Mouse (Mus musculus) heart, embryonic 10.5 days (tissue): ENCODE measurements around the gene Apob. TPM values are rescaled to one million over a fixed set of nuclear protein-coding genes. Genes with fewer than 3 reads are reported as not detected.
"Not testable (repeated sequence)": the region's sequence is repeated elsewhere in the genome, so short reads cannot be mapped to it uniquely, and the experiment has no call there.

Experiments
- DNase-seq: peaks from one replicate; pipeline ENCODE4 v3.0.0-alpha.2; 2017; ENCODE audit warnings: low spot score
- H3K27ac ChIP-seq: fragments of 300-500 bp; sonication (generic); 2 replicates; pipeline ENCODE4 v1.5.1; 2016; ENCODE audit warnings: mild to moderate bottlenecking
- H3K27me3 ChIP-seq: fragments of 300-500 bp; sonication (generic); 2 replicates; pipeline ENCODE4 v1.6.1; 2016; ENCODE audit warnings: mild to moderate bottlenecking; ENCODE audit not compliant: poor library complexity, insufficient read depth, severe bottlenecking
- H3K36me3 ChIP-seq: fragments of 300-500 bp; sonication (generic); 2 replicates; pipeline ENCODE4 v1.6.1; 2016; ENCODE audit warnings: mild to moderate bottlenecking, moderate library complexity
- H3K4me1 ChIP-seq: fragments of 300-500 bp; sonication (generic); 2 replicates; pipeline ENCODE4 v1.6.1; 2016; ENCODE audit warnings: mild to moderate bottlenecking
- H3K4me3 ChIP-seq: fragments of 300-500 bp; sonication (generic); 2 replicates; pipeline ENCODE4 v1.5.1; 2016; ENCODE audit warnings: mild to moderate bottlenecking, moderate library complexity
- H3K9me3 ChIP-seq: fragments of 300-500 bp; sonication (generic); 2 replicates; pipeline ENCODE4 v1.6.1; 2016; ENCODE audit warnings: mild to moderate bottlenecking, moderate library complexity
- WGBS: fragments of 180-500 bp; shearing (Covaris S2); methylation state at CpG from one replicate; pipeline ENCODE4 v1.1.7; 2016; 5-methylcytosine and 5-hydroxymethylcytosine counted together
- polyA plus RNA-seq: library from polyadenylated mRNA; unstranded; fragments of >200 nt; fragmentation: Nextera tagmentation; extraction: Ambion mirVana; gene quantifications from 2 replicates; pipeline ENCODE4 v1.2.1, GENCODE M21; 2016

The Apob gene
- polyA plus RNA-seq, 1 experiment from 2014 or later = 6.3 TPM

DNA sequence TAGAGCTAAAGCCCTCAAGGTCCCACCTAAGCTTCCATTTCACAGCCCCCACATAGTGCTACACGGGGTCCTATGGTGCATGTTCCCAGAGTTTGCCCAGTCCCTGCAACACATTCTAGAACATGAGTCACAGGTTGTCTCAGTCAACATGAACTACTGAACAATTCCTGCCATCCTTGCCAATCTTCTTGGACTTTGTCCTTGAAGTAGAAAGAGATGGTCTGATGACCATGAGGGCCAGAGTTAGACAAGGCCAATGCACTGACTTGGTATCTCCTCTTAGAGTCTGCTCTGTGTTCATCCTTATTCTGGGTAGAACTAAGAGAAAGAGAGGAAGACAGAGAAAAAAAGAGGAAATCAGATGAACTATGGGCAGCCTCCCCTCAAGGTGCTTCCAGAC lies 7.0 kb downstream of the Apob start:
- Histone ChIP-seq H3K36me3 (no peaks in the 10 kb centered on the region), H3K4me1 (no peaks in the 10 kb centered on the region), H3K27ac (no peak overlapping the region), H3K27me3 (no peaks in the 10 kb centered on the region), H3K9me3 (no peaks in the 10 kb centered on the region), H3K4me3 (no peak overlapping the region)
- 83% methylated on average over 1 of the region's 1 CpGs for WGBS
- DNase-seq = no peak

DNA sequence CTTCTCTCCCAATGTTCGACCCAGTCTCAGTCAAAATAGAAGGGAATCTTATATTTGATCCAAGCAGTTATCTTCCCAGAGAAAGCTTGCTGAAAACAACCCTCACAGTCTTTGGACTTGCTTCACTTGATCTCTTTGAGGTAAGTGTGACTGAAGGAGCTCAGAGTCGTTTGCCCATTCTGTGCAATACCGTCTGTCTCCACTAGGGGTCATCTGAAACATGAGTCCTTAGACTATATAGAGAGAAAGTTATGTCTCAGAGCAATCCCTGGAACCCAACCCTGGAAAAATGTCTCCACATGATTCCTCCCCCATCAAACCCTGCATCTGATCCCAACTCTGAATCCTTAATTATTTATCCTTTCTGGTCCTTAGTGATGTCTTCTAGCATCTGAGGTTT lies 13.4 kb downstream of the Apob start:
- Histone ChIP-seq H3K27me3 (no peaks in the 10 kb centered on the region), H3K27ac (no peak overlapping the region), H3K36me3 (no peaks in the 10 kb centered on the region), H3K4me3 (no peak overlapping the region), H3K9me3 (no peaks in the 10 kb centered on the region), H3K4me1 (no peaks in the 10 kb centered on the region)
- 5% methylated on average over 3 of the region's 3 CpGs for WGBS
- no peak for DNase-seq

DNA sequence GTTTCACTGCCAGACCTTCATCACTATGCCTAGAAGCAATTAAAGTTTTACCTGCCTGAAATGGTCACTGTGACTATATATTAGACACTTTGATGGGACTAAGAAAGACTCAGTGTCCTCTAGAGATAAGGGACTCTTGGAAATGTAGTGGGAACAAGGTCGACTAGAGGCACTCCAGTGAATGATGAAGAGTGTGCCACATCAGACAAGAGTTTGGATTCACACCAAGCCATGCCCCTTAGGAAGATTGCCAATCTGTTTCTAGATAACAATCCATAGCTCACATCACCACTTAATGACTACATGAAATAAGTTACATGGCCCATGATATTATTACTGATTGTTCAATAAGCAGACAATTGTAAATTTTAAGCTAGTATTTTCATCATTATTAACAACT lies 14.1 kb downstream of the Apob start:
- WGBS = 28% methylated on average over 1 of the region's 1 CpGs
- H3K9me3 ChIP-seq = no peaks in the 10 kb centered on the region

DNA sequence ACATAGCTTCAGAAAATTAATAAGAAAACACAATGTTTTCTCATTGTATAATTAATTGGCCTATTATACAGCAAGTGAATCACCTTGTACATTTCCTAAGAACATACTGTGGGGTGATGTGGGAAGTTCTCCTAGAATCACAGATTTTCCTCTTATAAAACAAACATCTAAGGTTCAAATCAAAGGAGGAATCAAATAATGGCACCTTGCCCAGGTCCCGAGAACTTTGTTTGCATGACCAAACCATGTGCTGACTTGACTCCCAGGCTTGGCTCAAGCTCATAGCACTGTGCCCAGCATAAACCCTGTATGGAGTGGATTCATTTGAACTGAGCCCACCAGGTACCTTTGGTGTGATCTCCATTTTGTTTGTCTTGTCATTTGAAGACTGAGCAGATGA lies 43.5 kb downstream of the Apob start:
- Histone ChIP-seq H3K4me1 (no peaks in the 10 kb centered on the region), H3K9me3 (no peaks in the 10 kb centered on the region), H3K27ac (no peak overlapping the region), H3K4me3 (no peak overlapping the region), H3K27me3 (no peaks in the 10 kb centered on the region), H3K36me3 (no peaks in the 10 kb centered on the region)
- WGBS = 84% methylated on average over 1 of the region's 1 CpGs
- DNase-seq = peak; percentile 1

More for the DNA sequence above, 14.1 kb downstream of the Apob start:
- Histone ChIP-seq H3K4me3 (no peak overlapping the region), H3K27ac (no peak overlapping the region), H3K4me1 (no peaks in the 10 kb centered on the region), H3K36me3 (no peaks in the 10 kb centered on the region), H3K27me3 (no peaks in the 10 kb centered on the region)
- DNase-seq = no peak

DNA sequence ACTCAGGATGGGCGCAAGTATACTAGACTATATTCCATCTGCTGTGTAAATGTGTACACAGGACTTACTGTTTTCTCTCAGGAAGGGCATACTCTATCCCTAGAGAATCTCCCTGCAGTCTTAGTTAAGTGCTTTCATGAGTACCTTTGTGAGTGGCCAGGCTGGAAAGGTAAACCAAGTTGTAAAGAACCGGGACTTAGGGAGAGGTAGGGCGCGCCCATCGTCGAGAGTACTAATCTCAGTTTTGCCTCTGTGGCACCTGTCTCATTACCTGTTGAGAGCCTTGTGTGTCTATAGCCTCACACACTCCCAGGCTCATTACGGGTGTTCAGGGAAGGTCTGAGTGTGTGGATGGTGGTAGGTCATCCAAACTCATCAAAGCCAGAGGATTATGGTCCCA lies 52.1 kb downstream of the Apob start:
- H3K4me3 ChIP-seq = no peak overlapping the region
- no peaks in the 10 kb centered on the region for H3K36me3 ChIP-seq
- no peak overlapping the region for H3K27ac ChIP-seq
- 83% methylated on average over 7 of the region's 7 CpGs for WGBS
- no peak for DNase-seq
- H3K9me3 ChIP-seq = no peaks in the 10 kb centered on the region
- H3K27me3 ChIP-seq = no peaks in the 10 kb centered on the region
- H3K4me1 ChIP-seq = no peaks in the 10 kb centered on the region

DNA sequence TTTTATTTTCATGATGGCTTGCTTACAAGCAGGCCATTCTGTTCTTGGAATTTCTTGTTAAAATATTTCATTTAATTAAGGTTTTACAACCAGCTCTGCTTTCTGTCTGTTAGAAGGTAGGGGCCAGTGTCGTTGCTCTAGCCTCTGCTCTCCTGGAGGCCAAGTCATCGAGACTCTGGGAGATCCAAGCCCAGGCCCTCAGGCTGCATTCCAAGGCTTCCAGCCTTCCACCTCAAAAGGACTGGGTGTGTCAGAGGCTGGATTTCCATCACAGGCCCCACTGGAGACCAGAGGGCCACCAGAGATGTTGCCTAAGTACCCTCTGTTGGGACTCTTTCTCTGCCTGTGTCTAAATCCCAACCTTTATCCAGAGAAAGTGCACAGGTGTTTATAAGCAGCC lies 52.6 kb downstream of the Apob start:
- 59% methylated on average over 2 of the region's 2 CpGs for WGBS
- no peak for DNase-seq
- no peaks in the 10 kb centered on the region for H3K4me1 ChIP-seq
- no peaks in the 10 kb centered on the region for H3K27me3 ChIP-seq
- no peak overlapping the region for H3K27ac ChIP-seq
- H3K9me3 ChIP-seq = no peaks in the 10 kb centered on the region
- no peaks in the 10 kb centered on the region for H3K36me3 ChIP-seq
- H3K4me3 ChIP-seq = no peak overlapping the region

DNA sequence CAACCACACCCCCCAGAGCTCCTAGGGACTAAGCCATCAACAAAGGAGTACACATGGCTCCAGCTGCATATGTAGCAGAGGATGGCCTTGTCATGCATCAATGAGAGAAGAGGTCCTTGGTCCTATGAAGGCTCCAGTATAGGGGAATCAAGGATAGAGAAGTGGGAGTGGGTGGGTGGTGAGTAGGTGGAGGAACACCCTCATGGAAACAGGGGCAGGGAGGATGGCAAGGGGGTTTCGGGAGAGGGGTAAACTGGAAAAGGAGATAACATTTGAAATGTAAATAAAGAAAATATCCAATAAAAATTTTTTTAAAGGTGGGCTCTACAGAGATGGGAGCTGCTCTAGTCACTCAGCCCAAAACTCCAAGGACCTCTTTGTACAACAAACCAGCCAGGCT lies 53.7 kb downstream of the Apob start:
- H3K27ac ChIP-seq = not testable (repeated sequence)

DNA sequence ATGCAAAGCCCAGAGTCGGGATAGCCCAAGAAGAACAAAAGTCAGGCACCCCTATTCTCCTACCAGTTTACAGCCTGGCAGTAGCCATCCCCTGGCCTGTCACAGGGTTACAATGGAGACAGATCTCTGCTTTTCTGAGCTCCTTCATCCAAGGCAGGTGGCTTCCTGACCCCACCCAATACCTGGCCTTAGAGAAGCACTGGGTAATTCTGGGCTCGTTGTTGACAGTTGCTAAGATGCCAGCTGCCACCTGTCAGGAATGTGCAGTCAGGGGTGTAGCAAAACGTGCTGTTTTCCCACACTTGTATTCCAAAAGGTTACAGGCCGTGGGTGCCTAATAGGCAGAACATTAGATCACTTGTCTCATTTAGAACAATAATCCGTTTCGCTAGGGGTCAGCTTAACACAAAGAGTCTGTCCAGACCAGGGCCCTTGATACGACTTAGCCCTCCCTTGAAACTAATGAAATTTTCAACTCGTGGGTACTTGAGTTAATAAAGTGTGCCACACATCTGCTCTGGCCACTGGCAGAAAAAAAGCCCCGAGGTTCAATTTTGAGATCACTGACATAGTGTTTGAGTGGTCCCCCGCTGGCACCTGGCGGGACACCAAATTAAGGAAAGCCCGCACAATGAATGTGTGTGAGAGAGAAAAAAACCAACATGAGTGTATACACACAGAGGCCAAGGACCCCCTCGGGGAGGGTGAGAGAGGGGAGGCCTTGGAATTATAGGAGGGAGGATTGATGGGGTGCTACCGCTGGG lies 54.3 kb downstream of the Apob start:
- Histone ChIP-seq H3K4me3 (no peak overlapping the region), H3K9me3 (no peaks in the 10 kb centered on the region), H3K36me3 (no peaks in the 10 kb centered on the region), H3K27ac (no peak overlapping the region), H3K27me3 (no peaks in the 10 kb centered on the region), H3K4me1 (no peaks in the 10 kb centered on the region)
- no peak for DNase-seq
- 71% methylated on average over 14 of the region's 14 CpGs for WGBS

More for the DNA sequence above, 53.7 kb downstream of the Apob start:
- WGBS = 81% methylated on average over 1 of the region's 1 CpGs
- H3K4me3 ChIP-seq, H3K4me1 ChIP-seq, H3K9me3 ChIP-seq, DNase-seq, H3K27me3 ChIP-seq, H3K36me3 ChIP-seq: not testable (repeated sequence)

DNA sequence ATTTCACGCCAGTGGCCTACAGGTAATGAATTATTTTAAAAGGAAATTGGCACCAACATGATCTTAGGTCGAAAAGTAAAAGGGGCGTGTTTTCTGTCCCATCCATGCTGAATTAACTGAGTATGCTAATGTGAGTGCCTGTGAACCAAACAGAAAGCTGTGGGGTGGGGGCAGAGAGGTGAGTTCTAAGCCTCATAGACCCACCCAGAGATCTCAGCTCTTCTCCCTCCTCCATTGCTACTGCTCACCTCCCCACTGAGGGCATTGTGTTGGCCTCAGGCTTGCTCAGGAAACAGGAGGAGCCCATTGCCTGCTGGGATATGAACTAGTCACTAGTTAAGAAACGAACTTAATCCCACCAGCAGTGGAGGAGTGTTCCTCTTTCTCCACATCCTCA lies 54.9 kb downstream of the Apob start:
- no peaks in the 10 kb centered on the region for H3K9me3 ChIP-seq
- WGBS = 55% methylated on average over 4 of the region's 4 CpGs
- no peaks in the 10 kb centered on the region for H3K4me1 ChIP-seq
- no peaks in the 10 kb centered on the region for H3K27me3 ChIP-seq
- no peak overlapping the region for H3K27ac ChIP-seq
- DNase-seq = no peak
- no peak overlapping the region for H3K4me3 ChIP-seq
- no peaks in the 10 kb centered on the region for H3K36me3 ChIP-seq

DNA sequence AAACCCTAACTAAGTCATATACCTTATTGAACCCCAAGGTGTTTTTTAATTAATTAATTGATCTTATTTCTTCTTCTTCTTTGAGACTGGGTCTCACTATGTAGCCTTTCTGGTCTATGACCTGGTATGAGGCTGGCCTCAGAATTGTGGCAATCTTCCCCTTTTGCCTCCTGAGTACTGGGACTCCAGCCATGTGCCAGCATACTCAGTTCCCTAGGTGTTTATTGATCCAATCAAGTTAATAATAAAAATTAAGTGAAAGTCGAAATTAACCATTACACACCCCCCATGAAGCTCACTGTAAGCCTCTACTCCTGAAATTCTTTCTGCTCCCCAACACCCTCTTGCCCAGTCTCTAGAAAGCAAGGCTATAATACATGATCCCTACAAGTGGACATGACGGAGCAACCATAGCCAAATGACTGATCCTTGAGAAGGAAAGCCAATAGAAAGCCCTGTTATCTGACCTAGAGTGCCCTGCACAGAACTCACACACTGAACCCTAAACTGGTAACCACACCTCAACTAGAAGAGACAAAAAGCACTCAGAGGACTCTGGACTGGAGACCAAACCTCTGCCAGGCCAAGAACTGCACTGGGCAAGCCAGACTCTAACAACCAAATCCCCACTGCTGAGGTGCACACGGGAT lies 60.8 kb downstream of the Apob start:
- H3K36me3 ChIP-seq = no peaks in the 10 kb centered on the region
- WGBS = 70% methylated on average over 3 of the region's 3 CpGs
- no peaks in the 10 kb centered on the region for H3K9me3 ChIP-seq
- no peak overlapping the region for H3K4me3 ChIP-seq
- H3K4me1 ChIP-seq = no peaks in the 10 kb centered on the region
- no peaks in the 10 kb centered on the region for H3K27me3 ChIP-seq
- no peak for DNase-seq
- H3K27ac ChIP-seq = no peak overlapping the region

DNA sequence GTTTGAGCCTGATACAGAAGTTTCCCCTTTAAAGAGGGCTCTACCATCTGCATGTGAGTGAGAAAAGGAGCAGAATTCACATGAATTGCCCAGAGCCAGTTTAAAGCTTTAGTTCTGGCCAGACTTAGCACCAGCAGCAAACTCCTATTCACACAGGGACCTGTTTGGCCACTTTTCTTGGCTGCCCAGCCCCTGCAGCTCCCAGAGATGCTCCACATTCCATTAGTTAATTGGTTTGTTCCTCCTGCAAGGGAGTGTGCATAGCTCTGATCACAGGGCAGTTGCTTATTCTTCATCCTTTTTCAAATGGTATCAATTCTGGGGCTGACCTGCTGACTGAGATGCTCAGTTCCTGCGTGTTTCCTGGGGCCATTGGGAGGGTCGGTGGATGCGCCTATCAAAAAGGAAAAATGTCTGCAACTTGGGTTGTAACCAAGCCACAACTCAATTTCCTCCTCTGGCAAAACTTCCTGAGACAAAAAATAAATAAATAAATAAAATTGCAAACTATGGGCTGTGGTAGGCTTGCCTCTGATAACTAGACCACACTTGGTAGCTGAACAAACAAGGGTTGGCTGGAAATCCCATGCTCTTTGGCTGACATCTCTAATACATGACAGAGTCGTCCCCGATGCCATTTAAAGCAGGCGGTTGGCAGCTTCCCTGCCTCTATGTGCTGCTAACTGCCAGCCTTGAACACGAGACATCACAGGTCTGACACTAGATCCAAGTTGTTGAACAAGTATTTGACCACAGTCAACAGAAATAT lies 65.4 kb downstream of the Apob start:
- no peak for DNase-seq
- Histone ChIP-seq H3K4me3 (no peak overlapping the region), H3K27ac (no peak overlapping the region), H3K36me3 (no peaks in the 10 kb centered on the region), H3K27me3 (no peaks in the 10 kb centered on the region), H3K9me3 (no peaks in the 10 kb centered on the region), H3K4me1 (no peaks in the 10 kb centered on the region)
- WGBS = 71% methylated on average over 7 of the region's 7 CpGs

DNA sequence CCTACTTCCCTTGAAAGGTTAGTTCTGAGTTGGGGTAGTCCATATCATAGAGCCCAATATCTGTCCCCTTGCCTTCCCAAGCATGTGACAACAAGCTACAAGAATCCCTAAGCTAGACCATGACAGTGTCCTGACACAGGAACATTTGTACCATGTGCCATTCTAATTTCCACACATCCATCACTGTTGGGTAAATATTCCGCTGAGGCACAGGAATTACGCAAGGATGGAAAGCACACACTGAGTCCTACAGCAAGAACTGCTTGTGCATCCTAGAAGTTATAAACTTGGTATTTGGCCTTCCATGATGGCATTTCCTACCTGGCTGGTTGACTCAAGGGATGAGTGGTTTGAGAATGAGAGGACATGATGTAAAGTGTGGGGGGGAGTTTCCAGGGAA lies 69.6 kb downstream of the Apob start:
- Histone ChIP-seq H3K4me3 (no peak overlapping the region), H3K27ac (no peak overlapping the region), H3K36me3 (no peaks in the 10 kb centered on the region), H3K27me3 (no peaks in the 10 kb centered on the region), H3K9me3 (no peaks in the 10 kb centered on the region), H3K4me1 (no peaks in the 10 kb centered on the region)
- DNase-seq = no peak
- 91% methylated on average over 2 of the region's 2 CpGs for WGBS

DNA sequence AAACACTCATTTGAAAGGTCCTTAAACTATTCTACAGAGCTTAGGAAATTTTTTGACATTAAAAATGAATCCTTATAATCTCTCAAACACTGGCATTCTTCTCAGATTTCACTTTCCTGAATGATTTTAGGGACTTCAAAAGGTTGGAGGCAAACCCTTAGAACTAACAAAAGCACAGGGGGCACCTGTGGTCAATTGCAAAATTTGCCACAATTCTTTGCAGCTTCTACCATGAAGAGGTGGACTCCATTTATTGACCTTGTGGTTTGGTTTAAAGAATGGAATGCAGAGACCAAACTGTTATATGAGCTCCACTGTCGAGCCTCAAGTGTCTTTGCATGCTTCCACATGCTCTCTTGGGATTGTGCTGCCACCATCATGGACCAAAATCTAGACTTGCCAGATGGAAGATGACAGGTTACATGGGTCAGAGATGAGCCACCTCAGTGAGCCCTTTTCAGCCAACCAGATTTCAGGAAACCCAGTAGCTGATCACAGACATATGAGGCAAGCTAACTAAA lies 70.4 kb downstream of the Apob start:
- Histone ChIP-seq H3K4me1 (no peaks in the 10 kb centered on the region), H3K4me3 (no peak overlapping the region), H3K27ac (no peak overlapping the region), H3K9me3 (no peaks in the 10 kb centered on the region), H3K36me3 (no peaks in the 10 kb centered on the region), H3K27me3 (no peaks in the 10 kb centered on the region)
- DNase-seq = no peak
- 49% methylated on average over 1 of the region's 1 CpGs for WGBS
